Mouse (Mus musculus) CH12.LX (cell line): ENCODE results near the gene Golph3. TPM values are rescaled to one million over a fixed set of nuclear protein-coding genes. Genes with fewer than 3 reads are reported as not detected.

Experiments used
- DNase-seq: peaks from one replicate; pipeline ENCODE4 v3.0.0-alpha.2; 2013; ENCODE audit errors: extremely low read depth
- H3K27ac ChIP-seq: 2 replicates; pipeline ENCODE4 v1.5.1; 2012; ENCODE audit warnings: low read depth, mild to moderate bottlenecking, control low read depth, moderate library complexity; ENCODE audit not compliant: insufficient read depth
- H3K27me3 ChIP-seq: replicated peaks from 2 replicates; pipeline ENCODE3; 2012; ENCODE audit warnings: inconsistent platforms
- H3K36me3 ChIP-seq, 2 experiments: replicated peaks in 1 of 2; 2 replicates each; pipeline versions ENCODE3 to v1.6.1; 2012; ENCODE audit warnings: inconsistent platforms in 1 of 2, low read length in 1 of 2, mild to moderate bottlenecking in 1 of 2, mixed read lengths in 1 of 2, moderate library complexity in 1 of 2; ENCODE audit not compliant: control insufficient read depth in 1 of 2, insufficient read depth in 1 of 2
- H3K4me1 ChIP-seq, 2 experiments: 2 replicates each; pipeline ENCODE4 v1.6.1; 2012; ENCODE audit warnings: inconsistent platforms in 1 of 2, moderate library complexity in 1 of 2; ENCODE audit not compliant: insufficient read depth in 2 of 2, control insufficient read depth in 1 of 2
- H3K4me2 ChIP-seq: 2 replicates; pipeline ENCODE4 v1.6.1; 2012; ENCODE audit warnings: low read depth, mild to moderate bottlenecking, control low read depth; ENCODE audit not compliant: poor library complexity, insufficient read depth, severe bottlenecking
- H3K4me3 ChIP-seq, 3 experiments: fragments of 150-350 bp in 1 of 3; sonication (generic) in 1 of 3; replicated peaks in 1 of 3; 2 replicates each; pipeline versions ENCODE3 to v1.5.1; 2011 to 2012; ENCODE audit warnings: low read depth in 2 of 3, low read length in 2 of 3, mild to moderate bottlenecking in 2 of 3, moderate library complexity in 2 of 3, control low read depth in 1 of 3, improper control_type of control experiment in 1 of 3, inconsistent platforms in 1 of 3, mixed read lengths in 1 of 3; ENCODE audit not compliant: poor library complexity in 1 of 3
- H3K79me2 ChIP-seq: replicated peaks from 2 replicates; pipeline ENCODE4 v1.6.1; 2012; ENCODE audit warnings: mild to moderate bottlenecking, moderate library complexity; ENCODE audit not compliant: control insufficient read depth, poor library complexity, insufficient read depth, severe bottlenecking; ENCODE audit errors: extremely low read depth
- H3K9ac ChIP-seq: 2 replicates; pipeline ENCODE4 v1.6.1; 2012; ENCODE audit warnings: low read depth, mild to moderate bottlenecking, control low read depth, moderate library complexity; ENCODE audit not compliant: insufficient read depth
- H3K9me3 ChIP-seq: replicated peaks from 2 replicates; pipeline ENCODE3; 2012; ENCODE audit warnings: low read length, inconsistent platforms, mixed read lengths
- CHD2 ChIP-seq: IDR thresholded peaks from 2 replicates; pipeline ENCODE4 v1.6.1; 2011; ENCODE audit warnings: low read length, improper control_type of control experiment
- E2F4 ChIP-seq: IDR thresholded peaks from 2 replicates; pipeline ENCODE4 v1.6.1; 2011; ENCODE audit warnings: low read depth, low read length, improper control_type of control experiment; ENCODE audit not compliant: insufficient replicate concordance
- ELF1 ChIP-seq: IDR thresholded peaks from 2 replicates; pipeline ENCODE4 v1.6.1; 2014; ENCODE audit warnings: low read depth, mild to moderate bottlenecking, inconsistent platforms, low read length, improper control_type of control experiment
- IRF4 ChIP-seq: IDR thresholded peaks from 2 replicates; pipeline ENCODE4 v1.6.1; 2014; ENCODE audit warnings: low read depth, mild to moderate bottlenecking, inconsistent platforms, low read length, improper control_type of control experiment
- JUND ChIP-seq: conservative IDR thresholded peaks from 2 replicates; pipeline ENCODE4 v1.6.1; 2011; ENCODE audit warnings: low read depth, low read length, improper control_type of control experiment
- KAT2A ChIP-seq: IDR thresholded peaks from 2 replicates; pipeline ENCODE4 v1.6.1; 2012; ENCODE audit warnings: low read length, improper control_type of control experiment, inconsistent platforms; ENCODE audit not compliant: insufficient replicate concordance
- MAFK ChIP-seq: IDR thresholded peaks from 2 replicates; pipeline ENCODE4 v1.6.1; 2011; ENCODE audit warnings: low read length, improper control_type of control experiment; ENCODE audit not compliant: insufficient replicate concordance
- MYC ChIP-seq: IDR thresholded peaks from 2 replicates; pipeline ENCODE4 v1.6.1; 2011; ENCODE audit warnings: low read depth, mild to moderate bottlenecking, improper control_type of control experiment, low read length
- POLR2A ChIP-seq: IDR thresholded peaks from 2 replicates; pipeline ENCODE4 v1.6.1; 2011; ENCODE audit warnings: low read depth, mild to moderate bottlenecking, improper control_type of control experiment, low read length
- SMC3 ChIP-seq: IDR thresholded peaks from 2 replicates; pipeline ENCODE4 v1.6.1; 2011; ENCODE audit warnings: low read depth, low read length, improper control_type of control experiment
- TBP ChIP-seq: conservative IDR thresholded peaks from 2 replicates; pipeline ENCODE4 v1.6.1; 2011; ENCODE audit warnings: low read depth, low read length, improper control_type of control experiment
- TCF12 ChIP-seq: IDR thresholded peaks from 2 replicates; pipeline ENCODE4 v1.6.1; 2014; ENCODE audit warnings: low read depth, mild to moderate bottlenecking, inconsistent platforms, low read length, improper control_type of control experiment
- UBTF ChIP-seq: IDR thresholded peaks from 2 replicates; pipeline ENCODE4 v1.6.1; 2012; ENCODE audit warnings: low read depth, mild to moderate bottlenecking, inconsistent platforms, low read length, improper control_type of control experiment, moderate library complexity
- USF1 ChIP-seq: IDR thresholded peaks from 2 replicates; pipeline ENCODE4 v1.6.1; 2014; ENCODE audit warnings: low read depth, mild to moderate bottlenecking, inconsistent platforms, low read length, improper control_type of control experiment
- USF2 ChIP-seq: conservative IDR thresholded peaks from 2 replicates; pipeline ENCODE4 v1.6.1; 2011; ENCODE audit warnings: low read depth, low read length, improper control_type of control experiment
- ZKSCAN1 ChIP-seq: IDR thresholded peaks from 2 replicates; pipeline ENCODE4 v1.6.1; 2012; ENCODE audit warnings: low read depth, inconsistent platforms, low read length, improper control_type of control experiment, borderline replicate concordance
- dilution Hi-C: fragments of 300-500 bp; cut with MboI; formaldehyde crosslinking; loops from 2 replicates; pipeline ENCODE4 v1.14.3; 2020; ENCODE audit warnings: low sequenced_read_pairs; ENCODE audit not compliant: extremely low pct_unique_long_range_greater_than_20kb, extremely low pct_ligation_motif_present
- in situ Hi-C: fragments of 300-500 bp; cut with MboI; formaldehyde crosslinking; loops from 3 replicates; pipeline ENCODE4 v1.14.3; 2019; ENCODE audit warnings: low sequenced_read_pairs, low pct_ligation_motif_present, low pct_unique_long_range_greater_than_20kb, mixed read lengths
- polyA plus RNA-seq: library from polyadenylated mRNA; unstranded; fragments of >175 nt; gene quantifications from 2 replicates; pipeline ENCODE4 v1.2.1, GENCODE M21; 2012; ENCODE audit warnings: low read depth; ENCODE audit not compliant: insufficient read length
- total RNA-seq, 2 experiments: library from RNA; depleted of rRNA; stranded (reverse); fragments of 300-350 nt in 1 of 2; fragments of >200 nt in 1 of 2; gene quantifications; 2 replicates each; pipeline ENCODE4 v1.2.3; 2012 to 2014

The Golph3 gene
- total and polyA plus RNA-seq, 3 experiments = 67.2 to 208 (median 97.2) TPM

DNA sequence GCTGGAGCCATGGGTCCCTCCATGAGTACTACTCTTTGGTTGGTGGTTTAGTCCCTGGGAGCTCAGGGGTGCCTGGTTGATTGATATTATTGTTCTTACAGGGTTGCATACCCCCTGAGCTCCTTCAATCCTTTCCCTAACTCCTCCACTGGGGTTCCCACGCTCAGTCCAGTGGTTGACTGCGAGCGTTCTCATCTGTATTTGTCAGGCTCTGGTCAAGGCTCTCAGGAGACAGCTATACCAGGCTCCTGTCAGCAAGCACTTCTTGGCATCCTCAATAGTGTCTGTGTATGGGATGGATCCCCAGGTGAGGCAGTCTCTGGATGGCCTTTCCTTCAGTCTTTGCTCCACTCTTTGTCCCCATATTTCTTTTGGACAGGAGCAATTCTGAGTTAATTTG is 25.7 kb downstream of the Golph3 start:
- Histone ChIP-seq H3K9me3 (no peaks in the 10 kb centered on the region), H3K4me3 (no peak overlapping the region), H3K27ac (no peak overlapping the region), H3K36me3 (peaks cover 36 to 84% of the 10 kb centered on the region in 2 experiments), H3K27me3 (no peaks in the 10 kb centered on the region), H3K4me2 (no peak overlapping the region), H3K79me2 (peaks cover 2% of the 10 kb centered on the region), H3K9ac (no peak overlapping the region), H3K4me1 (peaks cover 0 to 27% of the 10 kb centered on the region in 2 experiments; a peak in 2 of 4 replicates)
- no peak for DNase-seq
- dilution Hi-C loops (no loop called here), in situ Hi-C loops (no loop called here)
- TF ChIP-seq SMC3 (no peak), ELF1 (no peak), USF1 (no peak), JUND (no peak), MYC (no peak), IRF4 (no peak), ZKSCAN1 (no peak)

- no peaks in the 10 kb centered on the region for H3K9me3 ChIP-seq
- H3K4me2 ChIP-seq = no peak overlapping the region
- H3K27me3 ChIP-seq = no peaks in the 10 kb centered on the region
- H3K4me1 ChIP-seq = peaks cover 0 to 27% of the 10 kb centered on the region in 2 experiments; a peak in 2 of 4 replicates
- H3K79me2 ChIP-seq = peaks cover 2% of the 10 kb centered on the region
- dilution Hi-C loops = no loop called here
- H3K27ac ChIP-seq = no peak overlapping the region
- DNase-seq = peak; percentile 19
- in situ Hi-C loops = no loop called here
- H3K9ac ChIP-seq = no peak overlapping the region
- peaks cover 38 to 87% of the 10 kb centered on the region in 2 experiments for H3K36me3 ChIP-seq
- no peak for TF ChIP-seq KAT2A
- no peak for TF ChIP-seq USF2
- TF ChIP-seq POLR2A = no peak
- TF ChIP-seq E2F4 = no peak
- no peak for TF ChIP-seq MAFK
- no peak for TF ChIP-seq TCF12
- no peak for TF ChIP-seq ELF1
- TF ChIP-seq CHD2 = no peak
- no peak for TF ChIP-seq TBP
- no peak for TF ChIP-seq UBTF
- TF ChIP-seq, all 38 proteins: peak for 0
- H3K4me3 ChIP-seq = no peak overlapping the region
Measured at GRCm38 (mm10) chr15:12348950-12349349, 27.7 kb downstream of the Golph3 start.
